8 mouse cellular contexts compared by ENCODE assay signal in the genomic region with DNA sequence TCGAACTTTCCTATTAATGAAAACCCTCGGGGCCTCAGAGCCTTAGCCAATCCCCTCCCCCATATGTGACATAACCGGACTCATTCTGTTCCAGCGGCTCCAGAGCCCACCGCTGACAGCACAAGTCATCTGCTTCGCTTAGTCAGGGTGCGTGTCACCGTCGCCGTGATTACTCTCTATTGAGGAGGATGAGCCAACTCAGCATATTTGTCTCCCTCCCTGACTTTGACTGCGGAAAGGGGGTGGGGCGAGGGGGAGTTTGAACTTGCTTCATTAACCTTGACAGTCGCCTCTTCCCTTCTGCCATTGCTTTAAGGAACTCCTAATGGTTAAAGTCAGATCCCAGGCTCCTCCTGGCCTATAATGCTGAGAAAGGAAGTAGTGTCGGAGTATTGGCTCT. TPM values are rescaled to one million over a fixed set of nuclear protein-coding genes. Genes with fewer than 3 reads are reported as not detected.
DNase-seq lines count a peak whose midpoint lies in the region; ATAC-seq lines count a peak whose summit lies in the region.

No protein-coding gene starts in this region.

- DNase-seq in lung, postnatal 10 days: peak; percentile 43
- DNase-seq in lung, postnatal 25 days (ENCODE audit: low spot score): no peak
- DNase-seq in intestine, embryonic 14.5 days (ENCODE audit: low spot score): no peak
- peak; percentile 85 for DNase-seq in midbrain, embryonic 11.5 days (ENCODE audit: low spot score, missing footprints)
- DNase-seq in right cerebral cortex, postnatal 4 days: no peak
- DNase-seq in layer of hippocampus, adult 18-20 months (ENCODE audit: low spot score in 2 of 2): no peak
- DNase-seq in frontal cortex, postnatal 10 days (ENCODE audit: low spot score in 2 of 2): no peak

- H3K4me1 ChIP-seq in embryonic facial prominence, embryonic 13.5 days: peaks cover 32% of the 10 kb centered on the region
- no peaks in the 10 kb centered on the region for H3K4me1 ChIP-seq in intestine, embryonic 14.5 days (replicated peaks; ENCODE audit: control insufficient read depth, insufficient read depth, low read length)
- peaks cover 4% of the 10 kb centered on the region; the same call in 1 of the 2 replicates for H3K4me1 ChIP-seq in midbrain, embryonic 11.5 days (ENCODE audit: control insufficient read depth, insufficient read depth, low read length)

- 0 out of 2 replicates have a peak, but pooled peaks cover 2% of the 10 kb centered on the region for H3K27me3 ChIP-seq in embryonic facial prominence, embryonic 13.5 days
- H3K27me3 ChIP-seq in intestine, embryonic 14.5 days (replicated peaks; ENCODE audit: control insufficient read depth, insufficient read depth, low read length): no peaks in the 10 kb centered on the region
- H3K27me3 ChIP-seq in midbrain, embryonic 11.5 days (ENCODE audit: control insufficient read depth, insufficient read depth, low read length): no peaks in the 10 kb centered on the region; the same call in 1 of the 2 replicates

- H3K27ac ChIP-seq in embryonic facial prominence, embryonic 13.5 days: peak overlapping the region; percentile 5; the same call in 1 of the 2 replicates
- no peak overlapping the region for H3K27ac ChIP-seq in intestine, embryonic 14.5 days (ENCODE audit: low read depth)
- H3K27ac ChIP-seq in midbrain, embryonic 11.5 days (ENCODE audit: low read depth, low read length): no peak overlapping the region

- H3K9me3 ChIP-seq in embryonic facial prominence, embryonic 13.5 days: no peaks in the 10 kb centered on the region
- no peaks in the 10 kb centered on the region for H3K9me3 ChIP-seq in intestine, embryonic 14.5 days (ENCODE audit: control insufficient read depth, low read length)
- no peaks in the 10 kb centered on the region for H3K9me3 ChIP-seq in midbrain, embryonic 11.5 days (ENCODE audit: control insufficient read depth, low read length)

- peak overlapping the region; percentile 56 for H3K4me2 ChIP-seq in embryonic facial prominence, embryonic 13.5 days
- H3K4me2 ChIP-seq in intestine, embryonic 14.5 days (ENCODE audit: low read length): peak overlapping the region; percentile 27
- peak overlapping the region; percentile 30 for H3K4me2 ChIP-seq in midbrain, embryonic 11.5 days

- ATAC-seq in embryonic facial prominence, embryonic 13.5 days (ENCODE audit: insufficient number of reproducible peaks, insufficient read depth, low FRiP score, low TSS enrichment, low read depth): no peak
- no peak for ATAC-seq in intestine, embryonic 14.5 days (replicated peaks; ENCODE audit: low FRiP score, low TSS enrichment, low read depth)
- peak; percentile 42; the same call in 1 of the 2 replicates for ATAC-seq in midbrain, embryonic 11.5 days (ENCODE audit: low FRiP score)

- peak overlapping the region; percentile 53; the same call in 1 of the 2 replicates for H3K9ac ChIP-seq in embryonic facial prominence, embryonic 13.5 days
- no peak overlapping the region for H3K9ac ChIP-seq in intestine, embryonic 14.5 days (ENCODE audit: low read length)
- no peak overlapping the region for H3K9ac ChIP-seq in midbrain, embryonic 11.5 days (ENCODE audit: low read length)

- H3K4me3 ChIP-seq in embryonic facial prominence, embryonic 13.5 days: peak overlapping the region; percentile 27
- H3K4me3 ChIP-seq in intestine, embryonic 14.5 days (ENCODE audit: low read depth, low read length): no peak overlapping the region
- H3K4me3 ChIP-seq in midbrain, embryonic 11.5 days (ENCODE audit: low read depth, low read length): no peak overlapping the region

- H3K36me3 ChIP-seq in embryonic facial prominence, embryonic 13.5 days: no peaks in the 10 kb centered on the region
- H3K36me3 ChIP-seq in intestine, embryonic 14.5 days (ENCODE audit: control insufficient read depth, insufficient read depth, low read length): no peaks in the 10 kb centered on the region
- H3K36me3 ChIP-seq in midbrain, embryonic 11.5 days (ENCODE audit: control insufficient read depth, insufficient read depth, low read length): no peaks in the 10 kb centered on the region

- WGBS in embryonic facial prominence, embryonic 13.5 days: 7% methylated on average over 14 of the region's 14 CpGs
- 20% methylated on average over 14 of the region's 14 CpGs for WGBS in intestine, embryonic 14.5 days
- 12% methylated on average over 14 of the region's 14 CpGs for WGBS in midbrain, embryonic 11.5 days

RNA-seq across cellular contexts. Expression of a gene that starts 14.8 kb away (rescaled TPM):
- 18.3 and 21.1 TPM in 2 replicates for polyA plus RNA-seq in embryonic facial prominence, embryonic 13.5 days (2015; fragmentation: Nextera tagmentation; extraction: Ambion mirVana)
- 18.2 and 23.6 TPM in 2 replicates for polyA plus RNA-seq in intestine, embryonic 14.5 days (2014; fragmentation: Nextera tagmentation; extraction: Ambion mirVana)
- polyA plus RNA-seq in midbrain, embryonic 11.5 days (2014; fragmentation: Nextera tagmentation; extraction: Ambion mirVana): 11.4 and 11.9 TPM in 2 replicates
- total RNA-seq in layer of hippocampus, adult 18-20 months (2021): 100 to 1,000 TPM; 101 to 115 TPM

Comparison
In these comparisons a context has a peak if more than half of its experiments do, and no peak if none do; other contexts are left out.
1. DNase-seq: peak in lung, postnatal 10 days (single experiment) and midbrain, embryonic 11.5 days (single experiment); none in lung, postnatal 25 days (single experiment), intestine, embryonic 14.5 days (single experiment), right cerebral cortex, postnatal 4 days (single experiment), layer of hippocampus, adult 18-20 months (0 of 2) and frontal cortex, postnatal 10 days (0 of 2).
2. Peak in every context shown above with its lines, with median percentiles within 50 percentile points of each other: H3K4me2 ChIP-seq.